Mouse (Mus musculus) hindbrain, postnatal 0 days (tissue): Measurements from ENCODE around the gene Atp6v0e2. TPM values are rescaled to one million over a fixed set of nuclear protein-coding genes. Genes with fewer than 3 reads are reported as not detected.
A peak's percentile ranks its signal among the peaks of the same experiment; 100 is the strongest.

ENCODE experiments used
- ATAC-seq: fragments of 200-750 bp; cut with Nextera tagmentation; 2 replicates; pipeline ENCODE4 v1.8.0; 2017; ENCODE audit warnings: mild to moderate bottlenecking, moderate TSS enrichment, moderate library complexity
- DNase-seq: peaks from one replicate; pipeline ENCODE4 v3.0.0-alpha.2; 2015; ENCODE audit warnings: low spot score
- H3K27ac ChIP-seq: fragments of 300-500 bp; sonication (generic); 2 replicates; pipeline ENCODE4 v1.5.1; 2014; ENCODE audit warnings: mild to moderate bottlenecking
- H3K27me3 ChIP-seq: fragments of 300-500 bp; sonication (generic); 2 replicates; pipeline ENCODE4 v1.6.1; 2014; ENCODE audit warnings: low read length, mixed read lengths; ENCODE audit not compliant: insufficient read depth
- H3K36me3 ChIP-seq: fragments of 300-500 bp; sonication (generic); 2 replicates; pipeline ENCODE4 v1.6.1; 2014; ENCODE audit warnings: low read length, mixed read lengths; ENCODE audit not compliant: insufficient read depth
- H3K4me1 ChIP-seq: fragments of 300-500 bp; sonication (generic); 2 replicates; pipeline ENCODE4 v1.6.1; 2014; ENCODE audit warnings: antibody characterized with exemption, low read length, mixed read lengths; ENCODE audit not compliant: insufficient read depth
- H3K4me2 ChIP-seq: fragments of 300-500 bp; sonication (generic); 2 replicates; pipeline ENCODE4 v1.6.1; 2014; ENCODE audit warnings: low read depth, mild to moderate bottlenecking, low read length, moderate library complexity, mixed read lengths
- H3K4me3 ChIP-seq: fragments of 300-500 bp; sonication (generic); 2 replicates; pipeline ENCODE4 v1.5.1; 2014; ENCODE audit warnings: low read length
- H3K9ac ChIP-seq: fragments of 300-500 bp; sonication (generic); replicated peaks from 2 replicates; pipeline ENCODE4 v1.6.1; 2014; ENCODE audit warnings: mild to moderate bottlenecking, low read length, moderate library complexity, mixed read lengths
- H3K9me3 ChIP-seq: fragments of 300-500 bp; sonication (generic); 2 replicates; pipeline ENCODE4 v1.6.1; 2016; ENCODE audit warnings: low read length, mixed read lengths
- CTCF ChIP-seq: IDR thresholded peaks from 2 replicates; pipeline ENCODE4 v1.5.1; 2016; ENCODE audit warnings: antibody characterized with exemption, control low read depth, low read depth
- WGBS: fragments of 180-500 bp; shearing (Covaris S2); extraction: QIAGEN DNeasy Blood & Tissue Kit; methylation state at CpG from one replicate; pipeline ENCODE4 v1.1.7; 2014; 5-methylcytosine and 5-hydroxymethylcytosine counted together
- polyA plus RNA-seq: library from polyadenylated mRNA; unstranded; fragments of >200 nt; fragmentation: Nextera tagmentation; extraction: Ambion mirVana; gene quantifications from 2 replicates; pipeline ENCODE4 v1.2.1, GENCODE M21; 2015
- total RNA-seq: library from RNA; depleted of rRNA; stranded (reverse); fragments of >200 nt; gene quantifications from 2 replicates; pipeline ENCODE4 v1.2.3, GENCODE M21; 2014

Atp6v0e2 gene
- total and polyA plus RNA-seq, 2 experiments from 2014 or later, result 443 to 455 TPM

- WGBS, result 74% methylated on average over 4 of the region's 5 CpGs
- H3K27ac ChIP-seq, result 0 out of 2 replicates have a peak overlapping the region, but pooled peaks have one; percentile 11
- peak; percentile 13; the same call in 1 of the 2 replicates for ATAC-seq
Measured at GRCm38 (mm10) chr6:48538841-48539737, 1.7 kb downstream of the Atp6v0e2 start.

GRCm38 (mm10) chr6:48539860-48540259 is 2.4 kb downstream of the Atp6v0e2 start:
- H3K4me1 ChIP-seq, result peaks cover 13% of the 10 kb centered on the region
- H3K4me3 ChIP-seq, result no peak overlapping the region
- H3K9me3 ChIP-seq, result no peaks in the 10 kb centered on the region
- no peak overlapping the region for H3K9ac ChIP-seq
- H3K27me3 ChIP-seq, result no peaks in the 10 kb centered on the region
- WGBS, result 59% methylated on average over 5 of the region's 5 CpGs
- H3K4me2 ChIP-seq, result no peak overlapping the region
- DNase-seq (no peak), ATAC-seq (no peak)
- H3K36me3 ChIP-seq, result peaks cover 14% of the 10 kb centered on the region; the same call in 1 of the 2 replicates
- H3K27ac ChIP-seq, result no peak overlapping the region
- no peak for TF ChIP-seq CTCF

More at GRCm38 (mm10) chr6:48538841-48539737, 1.7 kb downstream of the Atp6v0e2 start:
- Histone ChIP-seq H3K4me2 (peak overlapping the region; percentile 76), H3K27me3 (no peaks in the 10 kb centered on the region), H3K4me3 (peak overlapping the region; percentile 55; the same call in 1 of the 2 replicates), H3K9ac (peak overlapping the region; percentile 85; the same call in 1 of the 2 replicates), H3K36me3 (peaks cover 14% of the 10 kb centered on the region; the same call in 1 of the 2 replicates), H3K4me1 (peaks cover 13% of the 10 kb centered on the region), H3K9me3 (no peaks in the 10 kb centered on the region)
- peak; percentile 90 for DNase-seq
- peak; percentile 84 for TF ChIP-seq CTCF

- Histone ChIP-seq H3K9ac (no peak overlapping the region), H3K36me3 (peaks cover 14% of the 10 kb centered on the region; the same call in 1 of the 2 replicates), H3K27ac (no peak overlapping the region), H3K4me1 (peaks cover 13% of the 10 kb centered on the region), H3K4me3 (no peak overlapping the region), H3K27me3 (no peaks in the 10 kb centered on the region), H3K9me3 (no peaks in the 10 kb centered on the region), H3K4me2 (no peak overlapping the region)
- 70% methylated on average over 3 of the region's 3 CpGs for WGBS
- DNase-seq, result no peak
- no peak for ATAC-seq
- TF ChIP-seq CTCF, result no peak
Measured at GRCm38 (mm10) chr6:48540721-48541120, 3.3 kb downstream of the Atp6v0e2 start.

GRCm38 (mm10) chr6:48541560-48542450 is 4.4 kb downstream of the Atp6v0e2 start:
- Histone ChIP-seq H3K27me3 (no peaks in the 10 kb centered on the region), H3K9me3 (no peaks in the 10 kb centered on the region), H3K4me2 (no peak overlapping the region), H3K4me3 (no peak overlapping the region), H3K27ac (no peak overlapping the region), H3K36me3 (peaks cover 14% of the 10 kb centered on the region; the same call in 1 of the 2 replicates), H3K4me1 (peaks cover 9% of the 10 kb centered on the region), H3K9ac (no peak overlapping the region)
- DNase-seq (no peak), ATAC-seq (no peak)
- WGBS, result 54% methylated on average over 7 of the region's 7 CpGs
- TF ChIP-seq CTCF, result no peak

GRCm38 (mm10) chr6:48542631-48543030 is 5.2 kb downstream of the Atp6v0e2 start:
- no peaks in the 10 kb centered on the region for H3K27me3 ChIP-seq
- H3K36me3 ChIP-seq, result peaks cover 14% of the 10 kb centered on the region; the same call in 1 of the 2 replicates
- no peak overlapping the region for H3K4me2 ChIP-seq
- H3K27ac ChIP-seq, result no peak overlapping the region
- H3K4me3 ChIP-seq, result no peak overlapping the region
- ATAC-seq, result no peak
- no peaks in the 10 kb centered on the region for H3K9me3 ChIP-seq
- 88% methylated on average over 3 of the region's 3 CpGs for WGBS
- TF ChIP-seq CTCF, result no peak
- no peak for DNase-seq
- H3K9ac ChIP-seq, result no peak overlapping the region
- H3K4me1 ChIP-seq, result peaks cover 6% of the 10 kb centered on the region

- no peak for ATAC-seq
- no peak overlapping the region for H3K4me3 ChIP-seq
- H3K27ac ChIP-seq, result no peak overlapping the region
- 74% methylated on average over 5 of the region's 5 CpGs for whole genome bisulfite sequencing
- H3K4me2 ChIP-seq, result no peak overlapping the region
- H3K4me1 ChIP-seq, result no peaks in the 10 kb centered on the region
- H3K36me3 ChIP-seq, result peaks cover 14% of the 10 kb centered on the region; the same call in 1 of the 2 replicates
- no peaks in the 10 kb centered on the region for H3K27me3 ChIP-seq
- H3K9me3 ChIP-seq, result no peaks in the 10 kb centered on the region
- DNase-seq, result no peak
- no peak overlapping the region for H3K9ac ChIP-seq
- no peak for TF ChIP-seq CTCF
Measured at GRCm38 (mm10) chr6:48545251-48545650, 7.8 kb downstream of the Atp6v0e2 start.
